Mouse (Mus musculus): Measurements from ENCODE around the gene Adap1.

DNA sequence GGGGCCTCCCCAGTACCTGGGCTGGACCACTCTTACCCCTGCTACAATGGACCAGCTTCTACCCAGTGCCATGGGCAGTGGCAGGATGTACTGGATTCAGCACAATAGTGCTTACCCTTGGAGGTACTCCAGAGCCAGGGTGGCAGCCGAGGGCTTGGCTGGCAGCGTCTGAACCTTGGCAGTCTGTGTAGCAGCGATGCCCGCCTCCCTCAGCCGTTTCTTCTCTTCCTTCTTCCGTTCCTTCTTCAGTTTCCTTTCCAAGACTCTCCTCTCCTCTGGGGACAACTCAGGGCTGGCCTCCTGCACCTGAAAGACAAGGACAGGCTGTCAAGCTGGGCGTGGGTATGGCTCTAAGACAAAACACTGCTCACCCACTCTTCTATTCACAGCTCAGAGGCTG lies 38.4 kb upstream of the Adap1 start:
- TF ChIP-seq CTCF (IDR thresholded peaks at IDR 0.05; ENCODE audit: low read depth) (no peak), EP300 (IDR thresholded peaks at IDR 0.05; ENCODE audit: low read depth) (no peak)
